Mouse (Mus musculus) thymus, postnatal 0 days (tissue): ENCODE results near the gene Sfswap. TPM values are rescaled to one million over a fixed set of nuclear protein-coding genes. Genes with fewer than 3 reads are reported as not detected.

Experiments
- DNase-seq: peaks from one replicate; pipeline ENCODE4 v3.0.0-alpha.2; 2015; ENCODE audit warnings: low spot score
- polyA plus RNA-seq: library from polyadenylated mRNA; unstranded; fragments of >200 nt; fragmentation: Nextera tagmentation; extraction: Ambion mirVana; gene quantifications from 2 replicates; pipeline ENCODE4 v1.2.1, GENCODE M21; 2015

Gene Sfswap
- 31.3 and 45.3 TPM in 2 replicates for polyA plus RNA-seq

DNA sequence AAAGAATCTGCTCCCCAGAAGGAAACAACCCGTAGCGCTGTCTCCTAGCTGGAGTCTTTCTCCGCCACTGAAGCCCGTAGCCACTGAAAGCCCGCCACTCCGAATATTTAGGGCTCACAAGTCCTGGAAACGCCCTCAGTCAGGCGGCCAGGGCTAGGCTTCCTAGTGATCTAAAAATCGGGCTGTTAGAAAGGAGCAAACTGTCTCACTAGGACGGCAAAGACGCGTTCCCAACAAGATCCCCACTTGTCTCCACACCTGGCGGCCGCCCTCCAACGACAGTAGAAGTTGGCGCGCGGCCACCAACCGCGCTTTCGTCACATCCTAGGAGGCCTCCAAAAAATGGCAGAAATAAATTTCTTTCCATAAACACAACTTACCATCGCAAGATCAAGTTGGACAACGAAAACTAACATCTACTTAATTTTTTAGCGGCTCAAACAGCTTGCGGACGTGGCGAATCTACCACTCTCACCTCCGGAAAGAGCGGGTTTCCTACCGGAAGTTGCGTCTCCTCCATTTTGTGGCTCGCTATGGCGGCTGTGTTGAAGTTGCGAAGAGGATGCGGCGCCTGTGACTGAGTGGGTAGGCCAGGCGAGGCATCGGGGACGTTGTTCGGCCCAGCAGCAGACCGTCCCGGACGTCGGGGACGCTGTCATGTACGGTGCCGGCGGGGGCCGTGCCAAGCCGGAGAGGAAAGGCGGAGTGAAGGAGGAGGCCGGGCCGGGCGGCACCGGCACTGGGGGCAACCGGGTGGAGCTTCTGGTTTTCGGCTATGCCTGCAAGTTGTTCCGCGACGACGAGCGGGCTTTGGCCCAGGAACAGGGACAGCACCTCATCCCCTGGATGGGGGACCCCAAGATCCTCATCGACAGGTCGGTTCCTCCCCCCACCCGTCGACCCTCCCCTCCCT is at the start of gene Sfswap:
Sfswap (plus strand) TSS at position 500 of the 913 bp plus-strand sequence.
- peak; percentile 91 for DNase-seq

DNA sequence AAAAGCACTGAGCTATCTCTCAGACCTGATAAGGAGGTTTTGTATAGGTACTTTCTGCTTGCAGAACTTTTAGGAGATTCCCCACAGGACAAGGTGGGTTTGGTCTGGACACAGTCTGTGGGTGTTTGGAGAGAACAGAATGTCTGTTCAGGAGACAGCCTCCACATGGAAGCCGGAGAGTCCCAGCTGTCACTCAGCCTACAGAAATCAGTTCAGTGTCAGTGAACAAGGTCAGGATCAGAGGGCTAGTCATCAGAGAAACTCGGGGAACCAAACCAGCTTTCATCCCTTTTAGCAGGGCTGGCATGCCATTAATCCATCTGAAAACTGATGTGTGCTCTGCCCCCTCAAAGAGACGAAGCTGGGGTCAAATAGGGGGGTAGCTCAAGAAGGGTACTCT is 48.5 kb upstream of the Sfswap start:
- no peak for DNase-seq

DNA sequence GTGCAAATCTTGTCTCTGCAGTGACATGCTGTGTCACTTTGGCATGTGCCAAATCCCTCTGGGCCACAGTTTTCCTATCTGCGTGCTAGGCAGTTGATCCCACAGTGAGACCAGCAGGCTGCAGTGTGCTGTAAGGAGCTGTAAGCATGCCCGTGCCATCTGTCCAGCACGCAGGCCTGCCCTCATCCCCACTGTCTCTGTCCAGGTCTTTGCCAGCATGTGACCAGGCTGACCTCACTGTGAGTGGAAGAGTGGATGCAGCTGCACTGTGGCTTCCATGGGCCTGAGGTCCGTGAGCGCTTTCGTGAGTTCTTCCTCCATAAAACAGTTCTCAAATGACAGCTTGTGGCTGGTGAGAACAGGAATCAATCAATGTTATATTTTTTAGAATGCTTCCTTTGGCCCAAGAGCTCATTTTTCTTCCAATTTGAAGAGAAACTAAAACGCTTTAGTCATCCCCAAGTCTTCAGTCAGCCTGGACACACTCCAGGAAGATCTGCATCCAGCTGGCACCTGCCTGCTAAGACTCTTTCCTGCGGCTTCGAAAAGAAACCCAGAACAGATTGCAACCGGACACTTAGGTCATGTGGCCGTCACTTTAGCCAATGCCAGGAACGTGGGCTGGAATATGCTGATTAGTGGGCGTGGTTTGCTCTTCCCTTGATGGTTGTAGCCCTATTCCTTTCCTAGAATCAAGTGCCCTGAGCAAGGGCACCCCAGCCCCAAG is 46.1 kb upstream of the Sfswap start:
- DNase-seq, result no peak

DNA sequence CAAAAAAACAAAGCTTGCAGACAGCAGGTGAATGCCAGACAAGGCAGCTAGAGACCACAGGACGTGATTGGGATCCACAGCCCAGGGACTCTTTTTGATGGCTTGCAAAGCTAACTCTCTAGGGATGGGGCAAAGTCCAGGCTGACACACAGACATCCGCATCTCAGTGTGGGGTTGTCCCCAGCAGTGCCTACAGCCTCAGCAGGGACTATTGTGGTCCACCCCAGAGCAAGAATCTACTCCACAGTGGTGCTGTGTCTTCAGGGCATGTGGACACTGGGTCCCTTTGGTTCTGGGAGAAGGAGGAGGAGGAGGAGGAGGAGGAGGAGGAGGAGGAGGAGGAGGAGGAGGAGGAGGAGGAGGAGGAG is 45.5 kb upstream of the Sfswap start:
- DNase-seq, result no peak

DNA sequence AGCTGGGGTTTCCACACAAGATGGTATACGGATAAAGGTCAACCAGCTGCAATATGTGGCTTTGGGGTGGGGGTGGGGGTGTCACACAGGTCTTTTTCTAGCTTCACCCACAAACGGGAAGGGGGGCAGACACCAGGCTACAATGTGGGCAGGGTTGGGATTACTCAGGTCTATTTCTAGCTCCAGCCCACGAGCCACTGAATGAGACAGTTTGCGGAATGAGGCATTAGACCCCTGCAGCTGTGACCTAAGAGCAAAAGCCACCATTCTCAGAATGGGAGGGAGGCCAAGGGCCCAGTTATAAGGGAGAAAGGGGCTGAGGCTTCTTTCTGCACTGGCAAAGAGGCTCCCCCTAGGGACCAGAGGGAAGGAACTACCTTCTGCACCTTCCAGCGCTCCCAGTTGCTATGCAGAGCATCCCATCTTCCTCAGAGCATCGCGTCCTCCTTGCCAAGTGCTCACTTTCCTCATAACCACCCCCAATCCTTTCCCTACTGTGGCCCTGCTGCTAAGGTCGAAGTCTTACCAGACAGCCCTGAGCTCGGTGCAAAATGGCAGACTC is 44.4 kb upstream of the Sfswap start:
- peak; percentile 9 for DNase-seq

DNA sequence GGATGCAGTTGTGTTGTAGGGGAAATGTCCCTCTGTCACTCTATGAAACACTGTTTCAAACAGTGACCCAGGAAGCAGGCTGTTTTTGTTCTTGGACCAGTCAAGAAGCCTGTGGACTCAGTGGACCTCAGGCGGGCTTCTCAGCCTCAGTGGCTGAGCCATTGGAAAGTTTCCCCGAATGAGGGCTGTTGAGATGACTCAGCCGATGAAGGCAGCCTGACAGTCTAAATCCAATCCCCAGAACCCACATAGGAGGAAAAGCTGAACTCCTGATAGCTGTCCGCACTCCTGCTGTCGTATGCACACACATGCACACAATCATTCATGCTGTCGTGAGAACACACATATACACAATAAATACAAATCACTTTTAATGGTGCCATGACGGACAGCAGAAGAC is 42.9 kb upstream of the Sfswap start:
- DNase-seq, result no peak

DNA sequence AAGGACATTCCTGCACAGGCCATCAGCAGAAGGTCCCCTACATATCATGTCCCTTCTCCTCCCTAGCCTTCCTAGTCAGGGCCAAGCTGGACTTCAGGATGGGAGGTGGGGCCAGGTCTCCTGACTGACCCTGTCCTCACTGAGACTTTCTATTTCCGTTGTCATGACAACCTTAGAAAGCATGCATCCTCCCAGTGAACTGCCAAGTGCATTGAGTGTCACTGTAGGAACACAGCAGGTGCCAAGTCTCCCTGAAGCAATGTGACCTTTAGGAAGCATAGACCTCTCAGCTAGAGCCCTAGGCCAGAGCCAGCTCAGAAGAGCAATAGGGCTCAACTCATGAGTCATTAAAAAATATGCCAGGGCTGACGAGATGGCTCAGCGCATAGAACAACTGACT is 42.5 kb upstream of the Sfswap start:
- no peak for DNase-seq

DNA sequence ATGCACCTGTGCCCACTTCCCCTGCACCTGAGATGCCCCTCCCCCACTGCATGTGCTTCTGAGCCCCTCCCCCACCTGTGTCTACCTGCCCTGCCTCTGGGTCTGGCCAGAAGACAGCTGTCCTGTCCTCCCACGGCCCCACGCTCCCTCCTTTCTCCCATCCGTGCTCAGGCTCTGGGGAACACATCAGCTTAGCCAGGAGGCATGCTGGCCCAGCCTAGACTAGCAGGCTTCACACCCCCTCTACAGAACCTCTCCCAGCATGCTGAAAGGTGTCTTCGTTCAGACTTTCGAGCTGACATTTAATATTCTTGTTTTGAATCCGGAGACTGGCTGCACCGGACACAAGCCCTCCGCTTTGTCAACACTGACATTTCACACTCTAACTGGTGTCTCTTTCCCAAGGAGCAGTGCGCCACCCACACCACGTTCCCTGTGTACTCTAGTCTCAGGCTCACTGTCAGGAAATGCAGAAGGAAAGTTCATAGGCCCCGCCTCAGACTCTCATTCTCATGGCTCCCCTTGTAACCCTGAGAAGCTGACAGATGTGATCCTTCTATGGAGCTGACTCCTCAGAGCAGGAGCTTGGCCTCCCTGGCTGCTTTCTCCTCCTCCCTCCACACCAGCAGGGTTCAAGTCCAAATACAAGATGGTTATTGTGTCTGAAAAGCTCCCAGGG is 40.1 kb upstream of the Sfswap start:
- no peak for DNase-seq

- DNase-seq, result peak; percentile 20
These were observed 37.4 kb upstream of the Sfswap start for GRCm38 (mm10) chr5:129463648-129464047.

- DNase-seq, result no peak
These were observed 35.2 kb upstream of the Sfswap start for GRCm38 (mm10) chr5:129465788-129466187.

DNA sequence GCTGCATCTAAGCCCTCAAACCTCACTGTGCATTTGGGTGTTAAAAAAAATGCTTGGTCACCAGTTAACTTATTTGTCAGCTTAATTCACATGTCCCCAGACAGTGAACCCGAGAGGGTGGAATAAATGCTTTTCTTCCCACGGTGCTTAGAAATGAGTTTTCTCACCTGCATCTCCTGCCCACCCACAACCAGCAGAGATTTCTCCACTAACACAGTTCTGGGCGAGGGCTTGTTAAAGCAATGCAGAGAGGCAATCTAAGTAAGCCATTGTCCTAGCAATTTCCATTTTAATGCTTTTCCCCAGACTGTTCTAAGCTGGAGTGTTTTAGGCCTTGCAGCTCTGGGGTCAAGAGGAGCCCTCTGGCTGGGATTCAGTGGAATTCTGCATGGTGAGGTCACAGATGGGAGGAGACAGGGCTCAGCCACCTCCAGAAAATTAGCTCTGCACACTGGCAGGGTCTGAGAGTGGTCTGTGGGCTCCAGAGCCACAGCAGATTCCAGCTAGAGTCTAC is 25.4 kb upstream of the Sfswap start:
- DNase-seq, result no peak

DNA sequence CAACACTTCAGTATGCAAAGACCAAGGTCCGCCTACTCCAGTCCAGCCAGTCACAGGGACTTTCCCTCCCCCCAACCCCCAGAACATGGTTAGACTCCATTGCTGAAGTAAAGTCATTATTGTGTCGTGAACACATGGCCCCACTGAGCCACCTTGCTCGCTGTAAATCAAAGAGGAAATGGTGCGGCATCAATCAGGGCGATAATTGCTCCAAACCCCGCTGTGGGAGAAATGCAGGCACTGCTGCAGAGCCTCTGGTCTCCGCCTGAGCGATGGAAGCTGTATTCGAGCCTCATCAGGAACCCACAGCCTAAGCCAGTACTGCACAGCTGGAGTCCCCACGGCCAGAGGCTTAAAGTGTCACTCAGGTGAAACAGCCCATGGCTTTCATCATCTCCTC is 11.1 kb upstream of the Sfswap start:
- no peak for DNase-seq

GRCm38 (mm10) chr5:129501671-129502070 is 650 bp downstream of the Sfswap start:
- peak; percentile 6 for DNase-seq

GRCm38 (mm10) chr5:129506886-129507285 is 5.9 kb downstream of the Sfswap start:
- no peak for DNase-seq

GRCm38 (mm10) chr5:129518180-129518579 is 17.2 kb downstream of the Sfswap start:
- DNase-seq, result no peak

DNA sequence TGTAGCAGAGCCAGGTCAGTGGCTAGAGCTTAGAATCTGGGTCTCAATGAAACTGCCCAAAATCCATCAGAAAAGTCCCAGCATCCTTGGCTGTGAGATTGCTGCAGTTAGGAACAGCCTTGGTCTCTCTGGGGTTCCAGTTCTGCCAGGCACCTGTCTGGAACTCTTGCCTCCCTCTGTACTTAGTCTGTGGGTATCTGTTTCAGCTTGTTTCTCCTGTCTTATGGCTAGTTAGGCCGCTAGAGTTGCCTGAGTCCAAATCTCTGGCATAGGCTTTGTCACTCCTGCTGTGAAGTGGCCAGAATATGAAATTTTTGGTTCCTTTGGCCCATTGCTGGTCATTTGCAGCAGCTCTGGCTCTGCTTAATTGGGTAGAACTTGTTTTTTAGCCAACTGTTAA is 17.8 kb downstream of the Sfswap start:
- DNase-seq, result no peak

- no peak for DNase-seq
These were observed 18.6 kb downstream of the Sfswap start for GRCm38 (mm10) chr5:129519591-129519990.

DNA sequence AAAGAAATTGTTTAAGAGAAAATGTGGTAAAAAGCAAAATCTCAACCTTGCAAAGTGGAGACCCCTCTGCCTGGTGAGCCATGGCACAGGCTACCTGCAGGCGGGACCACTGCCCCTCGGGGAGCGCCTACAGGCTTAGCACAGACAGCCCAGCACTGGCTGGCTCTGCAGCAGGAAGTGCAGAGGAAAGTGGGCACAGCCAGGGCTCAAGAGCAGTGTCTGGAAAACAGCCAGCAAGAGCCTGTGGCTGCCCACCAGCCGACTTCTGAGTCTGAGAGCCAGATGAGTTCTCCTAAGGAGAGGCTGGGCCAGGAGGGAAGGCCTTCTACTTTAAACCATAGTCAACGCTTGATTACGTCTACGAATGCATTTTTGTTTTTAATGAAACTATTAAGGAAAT is 20.5 kb downstream of the Sfswap start:
- no peak for DNase-seq

DNA sequence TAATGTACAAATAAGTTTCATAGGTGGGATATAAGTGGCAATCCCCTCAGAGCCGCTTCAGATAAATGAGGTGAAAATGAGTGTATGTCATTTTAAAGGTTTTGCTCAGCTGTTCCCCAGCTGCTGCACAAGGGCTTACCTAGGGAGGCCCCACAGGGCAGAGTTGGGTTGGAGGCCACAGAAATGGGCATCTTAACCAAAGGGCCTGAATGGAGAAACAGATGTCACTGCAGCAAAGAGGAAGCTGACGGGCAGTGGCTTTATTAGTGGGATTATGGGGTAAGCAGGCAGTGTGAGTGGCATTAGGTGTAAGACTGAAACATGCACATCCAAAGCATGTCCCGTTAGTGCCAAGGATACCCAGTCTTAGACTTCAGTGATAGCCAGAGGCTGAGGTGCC is 20.9 kb downstream of the Sfswap start:
- no peak for DNase-seq

DNA sequence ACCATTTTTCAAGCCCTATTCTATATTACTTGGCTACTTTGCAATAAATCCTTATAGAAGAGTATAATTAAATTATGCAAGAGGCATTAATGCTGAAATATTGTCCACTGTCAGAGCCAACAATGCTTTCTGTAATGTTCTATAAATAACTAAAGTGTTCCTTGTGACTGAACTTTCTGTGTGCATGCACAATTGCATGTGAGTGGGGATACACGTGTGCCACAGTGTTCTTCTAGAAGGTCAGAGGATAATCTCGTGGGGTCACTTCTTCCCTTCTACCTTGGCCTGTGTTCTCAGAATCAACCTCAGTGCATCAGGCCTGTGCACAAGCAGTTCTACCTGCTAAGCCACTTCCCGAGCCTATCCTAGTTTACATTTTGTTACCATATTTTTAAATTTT is 22.1 kb downstream of the Sfswap start:
- no peak for DNase-seq

DNA sequence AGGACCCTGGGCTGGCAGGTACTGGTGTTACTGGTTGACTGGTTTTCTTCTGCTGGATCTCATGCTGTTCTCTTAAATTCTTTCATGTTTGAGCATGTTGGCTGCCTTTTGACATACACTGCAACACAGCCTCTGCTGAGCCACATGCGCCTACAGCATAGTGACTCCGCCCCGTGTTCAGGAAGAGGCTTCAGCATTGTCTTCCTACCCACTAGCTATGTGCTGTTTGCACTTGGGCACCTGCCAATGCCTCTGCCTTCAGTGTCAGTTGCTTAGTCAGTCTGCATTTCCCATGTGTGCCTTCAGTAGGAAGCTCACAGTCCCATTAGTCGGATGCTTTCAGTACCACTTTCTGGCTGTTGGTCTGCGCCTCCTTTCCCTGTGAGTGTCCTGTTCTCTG is 23.7 kb downstream of the Sfswap start:
- DNase-seq, result no peak
